Mouse (Mus musculus): ENCODE measurements around the gene Gm266. TPM values are rescaled to one million over a fixed set of nuclear protein-coding genes. Genes with fewer than 3 reads are reported as not detected.
A peak's percentile ranks its signal among the peaks of the same experiment; 100 is the strongest.

Gene Gm266
- polyA plus RNA-seq, 1 experiment, result 1.3 TPM

- Histone ChIP-seq H3K36me3 (ENCODE audit: control insufficient read depth, insufficient read depth, low read length, poor library complexity, severe bottlenecking) (no peaks in the 10 kb centered on the region), H3K9me3 (replicated peaks; ENCODE audit: control insufficient read depth, insufficient read depth, low read length, poor library complexity, severe bottlenecking) (no peaks in the 10 kb centered on the region), H3K27ac (ENCODE audit: insufficient read depth, low read length) (no peak overlapping the region), H3K4me1 (ENCODE audit: control insufficient read depth, insufficient read depth, low read length) (no peaks in the 10 kb centered on the region), H3K4me3 (ENCODE audit: low read depth, low read length) (no peak overlapping the region), H3K9ac (ENCODE audit: low read depth, poor library complexity, severe bottlenecking) (no peak overlapping the region), H3K27me3 (ENCODE audit: control insufficient read depth, insufficient read depth, low read length, poor library complexity, severe bottlenecking) (no peaks in the 10 kb centered on the region)
- TF ChIP-seq CTCF (IDR thresholded peaks at IDR 0.05; ENCODE audit: low read depth, low read length), result no peak
- no peak for TF ChIP-seq EP300 (IDR thresholded peaks at IDR 0.05; ENCODE audit: insufficient read depth, low read depth, low read length)
- no peak for TF ChIP-seq POLR2A (IDR thresholded peaks at IDR 0.05; ENCODE audit: insufficient read depth, low read length)
These were observed 14.5 kb downstream of the Gm266 start for GRCm38 (mm10) chr12:111471119-111471518.

- no peaks in the 10 kb centered on the region for H3K36me3 ChIP-seq (ENCODE audit: control insufficient read depth, insufficient read depth, low read length, poor library complexity, severe bottlenecking)
- TF ChIP-seq CTCF (IDR thresholded peaks at IDR 0.05; ENCODE audit: low read depth, low read length) (peak; percentile 94), POLR2A (IDR thresholded peaks at IDR 0.05; ENCODE audit: insufficient read depth, low read length) (no peak), EP300 (IDR thresholded peaks at IDR 0.05; ENCODE audit: insufficient read depth, low read depth, low read length) (no peak)
These were observed 16.1 kb downstream of the Gm266 start for GRCm38 (mm10) chr12:111469507-111469906.

GRCm38 (mm10) chr12:111468206-111468605 is 17.4 kb downstream of the Gm266 start:
- no peak for TF ChIP-seq CTCF (IDR thresholded peaks at IDR 0.05; ENCODE audit: low read depth, low read length)
- no peak for TF ChIP-seq EP300 (IDR thresholded peaks at IDR 0.05; ENCODE audit: insufficient read depth, low read depth, low read length)
- no peak for TF ChIP-seq POLR2A (IDR thresholded peaks at IDR 0.05; ENCODE audit: insufficient read depth, low read length)
- Histone ChIP-seq H3K9me3 (replicated peaks; ENCODE audit: control insufficient read depth, insufficient read depth, low read length, poor library complexity, severe bottlenecking) (no peaks in the 10 kb centered on the region), H3K27me3 (ENCODE audit: control insufficient read depth, insufficient read depth, low read length, poor library complexity, severe bottlenecking) (no peaks in the 10 kb centered on the region), H3K4me1 (ENCODE audit: control insufficient read depth, insufficient read depth, low read length) (no peaks in the 10 kb centered on the region), H3K9ac (ENCODE audit: low read depth, poor library complexity, severe bottlenecking) (no peak overlapping the region), H3K4me3 (ENCODE audit: low read depth, low read length) (no peak overlapping the region), H3K36me3 (ENCODE audit: control insufficient read depth, insufficient read depth, low read length, poor library complexity, severe bottlenecking) (no peaks in the 10 kb centered on the region), H3K27ac (ENCODE audit: insufficient read depth, low read length) (no peak overlapping the region)

More at GRCm38 (mm10) chr12:111469507-111469906, 16.1 kb downstream of the Gm266 start:
- Histone ChIP-seq H3K9ac (ENCODE audit: low read depth, poor library complexity, severe bottlenecking) (no peak overlapping the region), H3K27ac (ENCODE audit: insufficient read depth, low read length) (no peak overlapping the region), H3K27me3 (ENCODE audit: control insufficient read depth, insufficient read depth, low read length, poor library complexity, severe bottlenecking) (no peaks in the 10 kb centered on the region), H3K4me1 (ENCODE audit: control insufficient read depth, insufficient read depth, low read length) (no peaks in the 10 kb centered on the region), H3K9me3 (replicated peaks; ENCODE audit: control insufficient read depth, insufficient read depth, low read length, poor library complexity, severe bottlenecking) (no peaks in the 10 kb centered on the region), H3K4me3 (ENCODE audit: low read depth, low read length) (no peak overlapping the region)

- TF ChIP-seq CTCF (IDR thresholded peaks at IDR 0.05; ENCODE audit: low read depth, low read length), result no peak
- TF ChIP-seq POLR2A (IDR thresholded peaks at IDR 0.05; ENCODE audit: insufficient read depth, low read length), result no peak
- TF ChIP-seq EP300 (IDR thresholded peaks at IDR 0.05; ENCODE audit: insufficient read depth, low read depth, low read length), result no peak
These were observed 19.3 kb downstream of the Gm266 start for GRCm38 (mm10) chr12:111466369-111466768.

GRCm38 (mm10) chr12:111463570-111463969 is 22.1 kb downstream of the Gm266 start:
- H3K27me3 ChIP-seq (ENCODE audit: control insufficient read depth, insufficient read depth, low read length, poor library complexity, severe bottlenecking), result no peaks in the 10 kb centered on the region
- TF ChIP-seq CTCF (IDR thresholded peaks at IDR 0.05; ENCODE audit: low read depth, low read length) (no peak), EP300 (IDR thresholded peaks at IDR 0.05; ENCODE audit: insufficient read depth, low read depth, low read length) (no peak), POLR2A (IDR thresholded peaks at IDR 0.05; ENCODE audit: insufficient read depth, low read length) (no peak)
- no peaks in the 10 kb centered on the region for H3K9me3 ChIP-seq (replicated peaks; ENCODE audit: control insufficient read depth, insufficient read depth, low read length, poor library complexity, severe bottlenecking)
- H3K9ac ChIP-seq (ENCODE audit: low read depth, poor library complexity, severe bottlenecking), result no peak overlapping the region
- no peak overlapping the region for H3K4me3 ChIP-seq (ENCODE audit: low read depth, low read length)
- no peaks in the 10 kb centered on the region for H3K36me3 ChIP-seq (ENCODE audit: control insufficient read depth, insufficient read depth, low read length, poor library complexity, severe bottlenecking)
- no peaks in the 10 kb centered on the region for H3K4me1 ChIP-seq (ENCODE audit: control insufficient read depth, insufficient read depth, low read length)
- no peak overlapping the region for H3K27ac ChIP-seq (ENCODE audit: insufficient read depth, low read length)

More at GRCm38 (mm10) chr12:111466369-111466768, 19.3 kb downstream of the Gm266 start:
- Histone ChIP-seq H3K9me3 (replicated peaks; ENCODE audit: control insufficient read depth, insufficient read depth, low read length, poor library complexity, severe bottlenecking) (no peaks in the 10 kb centered on the region), H3K27ac (ENCODE audit: insufficient read depth, low read length) (no peak overlapping the region), H3K27me3 (ENCODE audit: control insufficient read depth, insufficient read depth, low read length, poor library complexity, severe bottlenecking) (no peaks in the 10 kb centered on the region), H3K9ac (ENCODE audit: low read depth, poor library complexity, severe bottlenecking) (no peak overlapping the region), H3K4me1 (ENCODE audit: control insufficient read depth, insufficient read depth, low read length) (no peaks in the 10 kb centered on the region), H3K4me3 (ENCODE audit: low read depth, low read length) (no peak overlapping the region), H3K36me3 (ENCODE audit: control insufficient read depth, insufficient read depth, low read length, poor library complexity, severe bottlenecking) (no peaks in the 10 kb centered on the region)

DNA sequence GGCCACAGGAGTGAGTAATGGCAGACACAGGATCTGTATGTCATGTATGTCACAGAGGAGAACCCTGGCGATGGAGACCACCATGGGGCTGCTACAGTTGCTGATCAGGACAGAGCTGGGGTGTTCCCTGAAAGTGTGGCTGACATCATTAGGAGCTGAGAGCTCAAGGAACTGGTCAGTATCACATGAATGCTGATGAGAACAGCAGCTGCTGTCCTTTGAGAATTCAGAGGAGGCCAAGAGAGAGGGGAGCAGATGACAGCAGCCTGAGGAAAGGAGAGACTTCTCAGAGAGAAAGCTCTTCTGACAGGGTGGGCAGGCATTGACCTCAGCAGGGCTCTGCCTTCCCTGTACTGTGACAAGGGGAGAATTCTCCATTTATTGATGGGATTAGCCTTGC is 27.9 kb downstream of the Gm266 start:
- Histone ChIP-seq H3K36me3 (ENCODE audit: control insufficient read depth, insufficient read depth, low read length, poor library complexity, severe bottlenecking) (no peaks in the 10 kb centered on the region), H3K9ac (ENCODE audit: low read depth, poor library complexity, severe bottlenecking) (no peak overlapping the region), H3K27me3 (ENCODE audit: control insufficient read depth, insufficient read depth, low read length, poor library complexity, severe bottlenecking) (no peaks in the 10 kb centered on the region), H3K4me3 (ENCODE audit: low read depth, low read length) (no peak overlapping the region), H3K9me3 (replicated peaks; ENCODE audit: control insufficient read depth, insufficient read depth, low read length, poor library complexity, severe bottlenecking) (no peaks in the 10 kb centered on the region), H3K4me1 (ENCODE audit: control insufficient read depth, insufficient read depth, low read length) (no peaks in the 10 kb centered on the region), H3K27ac (ENCODE audit: insufficient read depth, low read length) (no peak overlapping the region)
- TF ChIP-seq POLR2A (IDR thresholded peaks at IDR 0.05; ENCODE audit: insufficient read depth, low read length) (no peak), CTCF (IDR thresholded peaks at IDR 0.05; ENCODE audit: low read depth, low read length) (no peak)
